Mouse (Mus musculus) small intestine, adult 2 months (tissue): Measurements from ENCODE around the gene Macrod1. TPM values are rescaled to one million over a fixed set of nuclear protein-coding genes. Genes with fewer than 3 reads are reported as not detected.

Experiments
- H3K27ac ChIP-seq: fragments of 200-500 bp; 2 replicates; pipeline ENCODE4 v1.5.1; 2012; ENCODE audit warnings: low read depth, low read length, control low read depth, inconsistent platforms; ENCODE audit not compliant: insufficient read depth
- H3K27me3 ChIP-seq: fragments of 200-500 bp; 2 replicates; pipeline ENCODE4 v1.6.1; 2012; ENCODE audit warnings: mild to moderate bottlenecking, moderate library complexity, low read length, inconsistent platforms; ENCODE audit not compliant: control insufficient read depth, insufficient read depth
- H3K36me3 ChIP-seq: fragments of 200-500 bp; 2 replicates; pipeline ENCODE4 v1.6.1; 2012; ENCODE audit warnings: mild to moderate bottlenecking, low read length, control low read depth, inconsistent platforms; ENCODE audit not compliant: control insufficient read depth, insufficient read depth
- H3K4me1 ChIP-seq: fragments of 200-500 bp; 2 replicates; pipeline ENCODE4 v1.6.1; 2012; ENCODE audit warnings: low read length, inconsistent platforms, mixed read lengths; ENCODE audit not compliant: control insufficient read depth, insufficient read depth, insufficient read length
- H3K4me3 ChIP-seq: fragments of 200-500 bp; 2 replicates; pipeline ENCODE4 v1.5.1; 2012; ENCODE audit warnings: low read depth, mild to moderate bottlenecking, control low read depth, inconsistent platforms, low read length, moderate library complexity
- CTCF ChIP-seq: fragments of 200-500 bp; IDR thresholded peaks from 2 replicates; pipeline ENCODE4 v1.5.1; 2012; ENCODE audit warnings: low read depth, mild to moderate bottlenecking, control low read depth, inconsistent platforms, low read length, moderate library complexity, mixed read lengths; ENCODE audit not compliant: insufficient replicate concordance, insufficient read length; ENCODE audit errors: extremely low read depth
- POLR2A ChIP-seq: fragments of 200-500 bp; IDR thresholded peaks from 2 replicates; pipeline ENCODE4 v1.6.1; 2012; ENCODE audit warnings: low read depth, mild to moderate bottlenecking, control low read depth, inconsistent platforms, low read length, moderate library complexity
- WGBS: fragments of 180-500 bp; shearing (Covaris S2); methylation state at CpG from one replicate; pipeline ENCODE4 v1.1.7; 2018; 5-methylcytosine and 5-hydroxymethylcytosine counted together
- polyA plus RNA-seq: library from polyadenylated mRNA; depleted of rRNA; stranded (reverse); fragments of >200 nt; gene quantifications from 2 replicates; pipeline ENCODE4 v1.2.3, GENCODE M21; 2012

Gene Macrod1
- polyA plus RNA-seq, 1 experiment, result 37.2 TPM

GRCm38 (mm10) chr19:7018546-7018945 lies 38.1 kb upstream of the Macrod1 start:
- TF ChIP-seq POLR2A, result no peak
- TF ChIP-seq CTCF, result no peak
- peaks cover 32% of the 10 kb centered on the region for H3K36me3 ChIP-seq
- no peaks in the 10 kb centered on the region for H3K4me1 ChIP-seq
- peak overlapping the region; percentile 82 for H3K27ac ChIP-seq
- no peaks in the 10 kb centered on the region for H3K27me3 ChIP-seq
- WGBS, result 83% methylated on average over 11 of the region's 11 CpGs
- peak overlapping the region; percentile 52 for H3K4me3 ChIP-seq

- Histone ChIP-seq H3K27ac (peak within 1 kb of the TSS; percentile 82), H3K4me1 (no peaks in the 10 kb centered on the region), H3K36me3 (peaks cover 36% of the 10 kb centered on the region), H3K27me3 (no peaks in the 10 kb centered on the region), H3K4me3 (peak within 1 kb of the TSS; percentile 55)
- TF ChIP-seq POLR2A, result no peak
- no peak for TF ChIP-seq CTCF
- WGBS, result 55% methylated on average over 5 of the region's 5 CpGs
Measured at GRCm38 (mm10) chr19:7019191-7019590, 37.4 kb upstream of the Macrod1 start, which contains the start of gene Fermt3. Gene Fermt3 (minus strand): TSS chr19:7019469.

GRCm38 (mm10) chr19:7020224-7020641 lies 36.4 kb upstream of the Macrod1 start:
- H3K27ac ChIP-seq, result peak overlapping the region; percentile 56; the same call in 1 of the 2 replicates
- peaks cover 44% of the 10 kb centered on the region for H3K36me3 ChIP-seq
- TF ChIP-seq CTCF, result peak; percentile 61; the same call in 1 of the 2 replicates
- no peak for TF ChIP-seq POLR2A
- WGBS, result 35% methylated on average over 3 of the region's 3 CpGs
- H3K4me1 ChIP-seq, result no peaks in the 10 kb centered on the region
- no peaks in the 10 kb centered on the region for H3K27me3 ChIP-seq
- no peak overlapping the region for H3K4me3 ChIP-seq

- Histone ChIP-seq H3K27me3 (no peaks in the 10 kb centered on the region), H3K27ac (no peak overlapping the region), H3K36me3 (peaks cover 77% of the 10 kb centered on the region), H3K4me1 (no peaks in the 10 kb centered on the region), H3K4me3 (no peak overlapping the region)
- TF ChIP-seq POLR2A, result no peak
- no peak for TF ChIP-seq CTCF
- WGBS, result 96% methylated on average over 5 of the region's 5 CpGs
Measured at GRCm38 (mm10) chr19:7029531-7029930, 27.1 kb upstream of the Macrod1 start.

- Histone ChIP-seq H3K36me3 (peaks cover 49% of the 10 kb centered on the region), H3K27me3 (no peaks in the 10 kb centered on the region), H3K4me1 (no peaks in the 10 kb centered on the region; the same call in 1 of the 2 replicates), H3K4me3 (no peak overlapping the region), H3K27ac (no peak overlapping the region)
- 92% methylated on average over 5 of the region's 5 CpGs for WGBS
- TF ChIP-seq POLR2A, result no peak
- TF ChIP-seq CTCF, result no peak
Measured at GRCm38 (mm10) chr19:7034006-7034405, 22.6 kb upstream of the Macrod1 start.

GRCm38 (mm10) chr19:7039088-7039720 lies 17.4 kb upstream of the Macrod1 start:
- Histone ChIP-seq H3K4me1 (peaks cover 5% of the 10 kb centered on the region; the same call in 1 of the 2 replicates), H3K27ac (no peak overlapping the region), H3K4me3 (peak overlapping the region; percentile 84), H3K36me3 (peaks cover 7% of the 10 kb centered on the region), H3K27me3 (no peaks in the 10 kb centered on the region)
- WGBS, result under 1% methylated on average over 35 of the region's 35 CpGs
- TF ChIP-seq POLR2A (no peak), CTCF (no peak)

- Histone ChIP-seq H3K27ac (peak within 1 kb of the TSS; percentile 83), H3K27me3 (no peaks in the 10 kb centered on the region), H3K4me3 (peak within 1 kb of the TSS; percentile 84), H3K36me3 (peaks cover 2% of the 10 kb centered on the region; the same call in 1 of the 2 replicates), H3K4me1 (peaks cover 5% of the 10 kb centered on the region; the same call in 1 of the 2 replicates)
- peak; percentile 95 for TF ChIP-seq POLR2A
- 0 out of 2 replicates have a peak, but pooled peaks have one; percentile 4 for TF ChIP-seq CTCF
- 1% methylated on average over 49 of the region's 49 CpGs for WGBS
Measured at GRCm38 (mm10) chr19:7039841-7040636, 16.6 kb upstream of the Macrod1 start, which contains the start of gene Stip1. Gene Stip1 (minus strand): TSS chr19:7039967.
